Mouse (Mus musculus) liver, embryonic 14.5 days (tissue): ENCODE measurements around the gene Exosc1. TPM values are rescaled to one million over a fixed set of nuclear protein-coding genes. Genes with fewer than 3 reads are reported as not detected.
A peak's percentile ranks its signal among the peaks of the same experiment; 100 is the strongest.

Source experiments
- ATAC-seq: fragments of 200-750 bp; cut with Nextera tagmentation; 2 replicates; pipeline ENCODE4 v1.8.0; 2017; ENCODE audit warnings: moderate number of reproducible peaks, mild to moderate bottlenecking, moderate library complexity; ENCODE audit not compliant: insufficient read depth
- DNase-seq, 3 experiments: peaks; one replicate each; pipeline ENCODE4 v3.0.0-alpha.2; 2012 to 2013; ENCODE audit warnings: low read depth in 3 of 3, low spot score in 3 of 3
- H3K27ac ChIP-seq: fragments of 300-500 bp; sonication (generic); 2 replicates; pipeline ENCODE4 v1.5.1; 2014; ENCODE audit warnings: moderate library complexity, mild to moderate bottlenecking, control low read depth, inconsistent platforms
- H3K27me3 ChIP-seq: fragments of 300-500 bp; sonication (generic); 2 replicates; pipeline ENCODE4 v1.6.1; 2014; ENCODE audit warnings: mild to moderate bottlenecking, low read length, moderate library complexity; ENCODE audit not compliant: control insufficient read depth, insufficient read depth
- H3K36me3 ChIP-seq: fragments of 300-500 bp; sonication (generic); replicated peaks from 2 replicates; pipeline ENCODE4 v1.6.1; 2014; ENCODE audit warnings: low read depth; ENCODE audit not compliant: control insufficient read depth, insufficient read depth
- H3K4me1 ChIP-seq, 2 experiments: fragments of 200-500 bp in 1 of 2; fragments of 300-500 bp in 1 of 2; sonication (generic) in 1 of 2; replicated peaks; 2 replicates each; pipeline ENCODE4 v1.6.1; 2012 to 2014; ENCODE audit warnings: antibody characterized with exemption in 1 of 2, inconsistent platforms in 1 of 2, low read length in 1 of 2; ENCODE audit not compliant: control insufficient read depth in 2 of 2, insufficient read depth in 2 of 2
- H3K4me2 ChIP-seq: fragments of 300-500 bp; sonication (generic); 2 replicates; pipeline ENCODE4 v1.6.1; 2014; ENCODE audit warnings: low read depth, mild to moderate bottlenecking, control low read depth, moderate library complexity
- H3K4me3 ChIP-seq, 2 experiments: fragments of 200-500 bp in 1 of 2; fragments of 300-500 bp in 1 of 2; sonication (generic) in 1 of 2; 2 replicates each; pipeline ENCODE4 v1.5.1; 2012 to 2014; ENCODE audit warnings: low read depth in 2 of 2, low read length in 2 of 2, mild to moderate bottlenecking in 2 of 2, control low read depth in 1 of 2, inconsistent platforms in 1 of 2, moderate library complexity in 1 of 2; ENCODE audit not compliant: insufficient read depth in 1 of 2
- H3K9ac ChIP-seq: fragments of 300-500 bp; sonication (generic); replicated peaks from 2 replicates; pipeline ENCODE4 v1.6.1; 2014; ENCODE audit warnings: mild to moderate bottlenecking, control low read depth, moderate library complexity
- H3K9me3 ChIP-seq: fragments of 300-500 bp; sonication (generic); 2 replicates; pipeline ENCODE4 v1.6.1; 2016; ENCODE audit warnings: low read length, mixed read lengths; ENCODE audit not compliant: control insufficient read depth
- CTCF ChIP-seq: IDR thresholded peaks from 2 replicates; pipeline ENCODE4 v1.5.1; 2016; ENCODE audit warnings: antibody characterized with exemption, low read depth, control low read depth
- EP300 ChIP-seq: IDR thresholded peaks from 2 replicates; pipeline ENCODE4 v1.6.1; 2016; ENCODE audit warnings: antibody characterized with exemption, low read depth
- WGBS: fragments of 180-500 bp; shearing (Covaris S2); extraction: QIAGEN DNeasy Blood & Tissue Kit; methylation state at CpG from one replicate; pipeline ENCODE4 v1.1.7; 2014; ENCODE audit not compliant: insufficient replicate concordance; 5-methylcytosine and 5-hydroxymethylcytosine counted together
- polyA plus RNA-seq, 2 experiments: library from polyadenylated mRNA; depleted of rRNA in 1 of 2; stranded (reverse) in 1 of 2; unstranded in 1 of 2; fragments of >200 nt; fragmentation: Nextera tagmentation in 1 of 2; extraction: Ambion mirVana in 1 of 2; gene quantifications; 2 replicates each; pipeline versions ENCODE4 v1.2.1 to v1.2.3; 2012 to 2014

Exosc1 gene
- polyA plus RNA-seq (2012; rRNA removed) (17.9 and 20.4 TPM in 2 replicates), polyA plus RNA-seq (2014; fragmentation: Nextera tagmentation; extraction: Ambion mirVana) (38.8 and 40.1 TPM in 2 replicates)

- Histone ChIP-seq H3K4me2 (peak within 1 kb of the TSS; percentile 78), H3K4me1 (peaks cover 10 to 15% of the 10 kb centered on the region in 2 experiments), H3K27ac (peak within 1 kb of the TSS; percentile 24), H3K9ac (peak within 1 kb of the TSS; percentile 78), H3K36me3 (peaks cover 13% of the 10 kb centered on the region), H3K4me3 (peak within 1 kb of the TSS; percentile 80 to 91), H3K9me3 (no peaks in the 10 kb centered on the region), H3K27me3 (no peaks in the 10 kb centered on the region)
- ATAC-seq: peak; percentile 99
- DNase-seq: peak; percentile 97 to 98 (median 97)
- TF ChIP-seq EP300 (no peak; the same call in 1 of the 2 replicates), CTCF (peak; percentile 18; the same call in 1 of the 2 replicates)
- WGBS: under 1% methylated on average over 47 of the region's 47 CpGs
Observed at GRCm38 (mm10) chr19:41933179-41934086, at the start of gene Exosc1, which contains the start of gene Zdhhc16. Gene Exosc1, minus strand, starts transcription at chr19:41933423. Gene Zdhhc16, plus strand, starts transcription at chr19:41933480.

GRCm38 (mm10) chr19:41982791-41983150 lies 49.5 kb upstream of the Exosc1 start:
- H3K9ac ChIP-seq: no peak overlapping the region
- DNase-seq (no peak), ATAC-seq (no peak)
- H3K4me2 ChIP-seq: peak overlapping the region; percentile 78
- no peaks in the 10 kb centered on the region for H3K9me3 ChIP-seq
- peaks cover 25% of the 10 kb centered on the region for H3K27me3 ChIP-seq
- H3K4me1 ChIP-seq: 0 out of 4 replicates have a peak, but pooled peaks cover 0 to 2% of the 10 kb centered on the region in 2 experiments
- H3K27ac ChIP-seq: no peak overlapping the region
- TF ChIP-seq EP300: no peak
- H3K4me3 ChIP-seq: peak overlapping the region; percentile 61 to 97
- 9% methylated on average over 4 of the region's 4 CpGs for WGBS
- H3K36me3 ChIP-seq: no peaks in the 10 kb centered on the region

- peak overlapping the region; percentile 78 for H3K4me2 ChIP-seq
- 0 out of 4 replicates have a peak, but pooled peaks cover 0 to 2% of the 10 kb centered on the region in 2 experiments for H3K4me1 ChIP-seq
- H3K36me3 ChIP-seq: no peaks in the 10 kb centered on the region
- peak overlapping the region; percentile 58 for H3K9ac ChIP-seq
- ATAC-seq (no peak), DNase-seq (no peak)
- no peak for TF ChIP-seq CTCF
- no peak for TF ChIP-seq EP300
- peak overlapping the region; percentile 61 to 97 for H3K4me3 ChIP-seq
- no peaks in the 10 kb centered on the region for H3K9me3 ChIP-seq
- under 1% methylated on average over 74 of the region's 74 CpGs for WGBS
- H3K27ac ChIP-seq: no peak overlapping the region
- peaks cover 25% of the 10 kb centered on the region for H3K27me3 ChIP-seq
Observed at GRCm38 (mm10) chr19:41981931-41982790, 48.9 kb upstream of the Exosc1 start.

GRCm38 (mm10) chr19:41981595-41981927 lies 48.3 kb upstream of the Exosc1 start, which contains the start of gene Ubtd1:
Gene Ubtd1, plus strand, starts transcription at chr19:41981763.
- Histone ChIP-seq H3K27me3 (peaks cover 25% of the 10 kb centered on the region), H3K9me3 (no peaks in the 10 kb centered on the region), H3K9ac (peak within 1 kb of the TSS; percentile 81), H3K36me3 (no peaks in the 10 kb centered on the region; the same call in 1 of the 2 replicates), H3K27ac (peak within 1 kb of the TSS; percentile 89), H3K4me3 (peak within 1 kb of the TSS; percentile 84 to 97), H3K4me1 (0 out of 4 replicates have a peak, but pooled peaks cover 0 to 2% of the 10 kb centered on the region in 2 experiments), H3K4me2 (peak within 1 kb of the TSS; percentile 78)
- ATAC-seq (no peak), DNase-seq (no peak)
- TF ChIP-seq CTCF: no peak
- no peak for TF ChIP-seq EP300
- WGBS: 0% methylated on average over 31 of the region's 33 CpGs
